Mouse (Mus musculus): ENCODE measurements around the gene Mical2. TPM values are rescaled to one million over a fixed set of nuclear protein-coding genes. Genes with fewer than 3 reads are reported as not detected.

The Mical2 gene
- polyA plus RNA-seq, 1 experiment from 2014 or later = 128 TPM

DNA sequence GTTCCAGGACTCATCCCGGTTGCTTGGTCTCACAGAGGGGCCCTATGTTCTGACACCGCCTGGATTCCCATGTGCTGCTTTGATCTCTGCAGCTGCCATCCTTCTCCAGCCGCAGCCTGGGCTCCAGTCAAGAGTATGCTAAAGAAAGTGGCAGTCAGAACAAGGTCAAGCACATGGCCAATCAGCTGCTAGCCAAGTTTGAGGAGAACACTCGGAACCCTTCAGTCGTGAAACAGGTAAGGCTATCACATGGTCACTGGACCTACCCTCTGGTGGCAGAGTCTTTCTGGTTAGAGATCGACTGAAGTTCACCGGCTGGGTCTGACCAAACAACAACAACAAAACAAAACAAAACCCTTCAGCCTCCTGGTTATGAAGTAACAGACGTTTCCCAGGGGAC is 106.1 kb downstream of the Mical2 start:
- WGBS = 60% methylated on average over 8 of the region's 8 CpGs
- H3K27ac ChIP-seq (ENCODE audit: low read length) = peak overlapping the region; percentile 33
- no peaks in the 10 kb centered on the region for H3K27me3 ChIP-seq (ENCODE audit: control insufficient read depth, insufficient read depth, low read length)
- no peak overlapping the region for H3K9ac ChIP-seq (ENCODE audit: low read length)
- no peak overlapping the region for H3K4me3 ChIP-seq (ENCODE audit: low read length)
- peaks cover 22% of the 10 kb centered on the region for H3K4me1 ChIP-seq (ENCODE audit: control insufficient read depth, insufficient read depth, low read length)
- no peak for ATAC-seq (replicated peaks; ENCODE audit: extremely low read depth, insufficient read depth, low FRiP score)
- H3K4me2 ChIP-seq (ENCODE audit: low read depth, low read length) = no peak overlapping the region
- no peaks in the 10 kb centered on the region for H3K9me3 ChIP-seq (replicated peaks; ENCODE audit: control insufficient read depth, low read length)
- H3K36me3 ChIP-seq (ENCODE audit: control insufficient read depth, insufficient read depth) = peaks cover 66% of the 10 kb centered on the region

DNA sequence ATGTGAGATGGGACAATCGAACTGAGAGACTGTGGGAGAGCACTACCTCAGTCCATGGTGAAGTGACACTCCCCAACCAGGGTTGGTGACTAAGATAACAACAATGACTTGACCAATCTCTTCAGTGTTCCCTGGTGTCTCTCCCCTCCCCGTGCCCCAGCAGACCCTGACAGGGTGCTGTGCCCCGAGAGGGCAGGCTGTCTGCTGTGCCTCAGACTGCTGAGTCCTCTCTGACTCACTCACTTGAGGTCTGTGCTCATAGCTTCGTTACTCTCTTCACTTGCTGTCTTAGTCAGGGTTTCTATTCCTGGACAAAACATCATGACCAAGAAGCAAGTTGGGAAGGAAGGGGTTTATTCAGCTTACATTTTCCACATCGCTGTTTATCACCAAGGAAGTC is 106.8 kb downstream of the Mical2 start:
- Histone ChIP-seq H3K9me3 (replicated peaks; ENCODE audit: control insufficient read depth, low read length) (no peaks in the 10 kb centered on the region), H3K27ac (ENCODE audit: low read length) (peak overlapping the region; percentile 20; the same call in 1 of the 2 replicates), H3K27me3 (ENCODE audit: control insufficient read depth, insufficient read depth, low read length) (no peaks in the 10 kb centered on the region), H3K4me1 (ENCODE audit: control insufficient read depth, insufficient read depth, low read length) (peaks cover 22% of the 10 kb centered on the region), H3K4me2 (ENCODE audit: low read depth, low read length) (no peak overlapping the region), H3K4me3 (ENCODE audit: low read length) (no peak overlapping the region), H3K36me3 (ENCODE audit: control insufficient read depth, insufficient read depth) (peaks cover 70% of the 10 kb centered on the region), H3K9ac (ENCODE audit: low read length) (no peak overlapping the region)
- WGBS = 57% methylated on average over 5 of the region's 5 CpGs
- no peak for ATAC-seq (replicated peaks; ENCODE audit: extremely low read depth, insufficient read depth, low FRiP score)

DNA sequence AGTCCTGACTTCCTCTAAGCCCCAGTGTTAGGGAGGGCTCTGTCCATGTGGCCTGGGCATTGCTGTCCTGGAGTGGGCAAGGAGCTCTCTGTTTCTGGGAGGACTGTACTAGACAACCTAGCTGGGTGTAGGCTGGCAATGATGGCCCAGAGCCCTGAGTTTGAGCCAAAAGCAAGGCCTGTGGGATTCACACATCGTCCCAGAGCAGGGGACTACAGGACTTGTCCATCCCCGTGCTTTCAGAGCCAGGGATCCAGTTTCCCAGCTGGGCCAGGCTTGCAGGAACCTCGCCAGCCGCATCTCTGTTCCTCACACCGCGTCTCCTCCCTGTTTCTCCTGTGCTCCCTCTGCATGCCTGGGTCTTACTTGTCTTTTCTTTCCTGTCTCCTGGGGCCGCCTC is 107.7 kb downstream of the Mical2 start:
- Histone ChIP-seq H3K4me1 (ENCODE audit: control insufficient read depth, insufficient read depth, low read length) (peaks cover 22% of the 10 kb centered on the region), H3K36me3 (ENCODE audit: control insufficient read depth, insufficient read depth) (peaks cover 66% of the 10 kb centered on the region), H3K9ac (ENCODE audit: low read length) (no peak overlapping the region), H3K27ac (ENCODE audit: low read length) (no peak overlapping the region), H3K9me3 (replicated peaks; ENCODE audit: control insufficient read depth, low read length) (no peaks in the 10 kb centered on the region), H3K4me3 (ENCODE audit: low read length) (no peak overlapping the region), H3K4me2 (ENCODE audit: low read depth, low read length) (no peak overlapping the region), H3K27me3 (ENCODE audit: control insufficient read depth, insufficient read depth, low read length) (no peaks in the 10 kb centered on the region)
- WGBS = 81% methylated on average over 7 of the region's 7 CpGs
- no peak for ATAC-seq (replicated peaks; ENCODE audit: extremely low read depth, insufficient read depth, low FRiP score)

DNA sequence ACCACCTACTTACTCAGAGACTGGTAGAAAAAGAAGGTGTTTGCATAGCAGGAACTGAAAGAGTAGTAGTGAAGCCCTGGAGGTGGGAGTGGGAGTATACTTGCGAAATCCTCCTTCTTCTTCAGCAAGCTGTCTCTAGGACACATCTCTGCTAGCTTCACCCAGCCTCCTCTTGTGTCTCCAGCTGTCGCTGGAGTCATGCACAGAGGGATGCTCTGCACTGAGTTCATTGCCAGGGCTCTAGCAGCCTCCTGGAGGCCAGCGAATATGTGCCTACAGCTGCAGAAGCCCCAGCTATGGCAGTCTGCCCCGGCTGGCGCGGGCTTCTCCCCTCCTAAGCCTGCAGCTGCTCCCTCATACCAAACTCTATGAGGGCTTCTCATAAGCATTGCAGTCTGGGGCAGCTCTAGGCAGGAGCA is 110.6 kb downstream of the Mical2 start:
- H3K4me2 ChIP-seq (ENCODE audit: low read depth, low read length) = no peak overlapping the region
- 63% methylated on average over 6 of the region's 6 CpGs for WGBS
- H3K4me3 ChIP-seq (ENCODE audit: low read length) = no peak overlapping the region
- H3K36me3 ChIP-seq (ENCODE audit: control insufficient read depth, insufficient read depth) = peaks cover 55% of the 10 kb centered on the region
- H3K27ac ChIP-seq (ENCODE audit: low read length) = peak overlapping the region; percentile 50
- 0 out of 2 replicates have a peak overlapping the region, but pooled peaks have one; percentile 27 for H3K9ac ChIP-seq (ENCODE audit: low read length)
- H3K9me3 ChIP-seq (replicated peaks; ENCODE audit: control insufficient read depth, low read length) = no peaks in the 10 kb centered on the region
- H3K27me3 ChIP-seq (ENCODE audit: control insufficient read depth, insufficient read depth, low read length) = no peaks in the 10 kb centered on the region
- H3K4me1 ChIP-seq (ENCODE audit: control insufficient read depth, insufficient read depth, low read length) = peaks cover 27% of the 10 kb centered on the region
- 0 out of 2 replicates have a peak, but pooled peaks have one; percentile 15 for ATAC-seq (replicated peaks; ENCODE audit: extremely low read depth, insufficient read depth, low FRiP score)

DNA sequence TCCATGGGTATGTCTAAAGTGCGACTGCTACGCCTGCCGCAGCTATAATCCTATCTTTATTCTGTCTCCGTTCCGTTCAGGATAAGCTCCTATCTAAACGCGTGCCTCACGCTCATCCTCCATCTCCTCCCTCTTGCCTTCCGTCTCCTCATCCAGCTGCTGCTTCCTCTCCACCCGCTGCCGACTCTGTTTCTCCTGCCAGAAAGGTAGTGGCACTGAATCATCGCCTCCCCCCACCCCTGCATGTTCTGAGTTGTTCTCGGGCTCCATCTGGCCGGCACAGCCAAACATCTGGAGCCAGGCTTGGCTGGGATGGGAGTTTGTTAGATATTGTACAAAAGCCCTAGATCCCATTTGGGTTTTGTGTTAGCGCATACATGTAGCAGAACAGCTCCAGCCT is 111.1 kb downstream of the Mical2 start:
- H3K4me3 ChIP-seq (ENCODE audit: low read length) = no peak overlapping the region
- H3K36me3 ChIP-seq (ENCODE audit: control insufficient read depth, insufficient read depth) = peaks cover 54% of the 10 kb centered on the region
- no peak overlapping the region for H3K9ac ChIP-seq (ENCODE audit: low read length)
- H3K4me1 ChIP-seq (ENCODE audit: control insufficient read depth, insufficient read depth, low read length) = peaks cover 22% of the 10 kb centered on the region
- H3K4me2 ChIP-seq (ENCODE audit: low read depth, low read length) = no peak overlapping the region
- peak overlapping the region; percentile 50 for H3K27ac ChIP-seq (ENCODE audit: low read length)
- 0 out of 2 replicates have a peak, but pooled peaks have one; percentile 21 for ATAC-seq (replicated peaks; ENCODE audit: extremely low read depth, insufficient read depth, low FRiP score)
- H3K9me3 ChIP-seq (replicated peaks; ENCODE audit: control insufficient read depth, low read length) = no peaks in the 10 kb centered on the region
- WGBS = 60% methylated on average over 15 of the region's 15 CpGs
- no peaks in the 10 kb centered on the region for H3K27me3 ChIP-seq (ENCODE audit: control insufficient read depth, insufficient read depth, low read length)

DNA sequence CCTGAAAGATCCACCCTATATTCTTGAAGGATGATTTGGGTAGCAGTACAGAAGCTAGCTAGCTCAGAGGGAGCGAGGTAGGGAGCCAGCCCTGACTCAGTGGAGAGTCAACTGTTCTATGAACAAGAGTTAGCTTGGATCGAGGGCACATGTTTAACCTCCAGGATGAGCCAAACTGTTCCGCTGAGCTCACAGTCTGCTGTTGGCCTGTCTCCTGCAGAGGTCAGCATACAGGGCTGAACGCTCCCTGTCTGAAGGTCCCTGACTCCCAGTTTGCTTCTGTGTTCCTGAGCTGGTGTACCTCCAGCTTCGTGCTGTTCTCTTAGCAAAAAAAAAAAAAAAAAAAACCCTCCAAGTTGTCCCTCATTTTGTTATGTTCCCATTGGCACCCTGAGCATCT is 112.1 kb downstream of the Mical2 start:
- Histone ChIP-seq H3K27me3 (ENCODE audit: control insufficient read depth, insufficient read depth, low read length) (no peaks in the 10 kb centered on the region), H3K4me2 (ENCODE audit: low read depth, low read length) (no peak overlapping the region), H3K4me1 (ENCODE audit: control insufficient read depth, insufficient read depth, low read length) (peaks cover 15% of the 10 kb centered on the region), H3K36me3 (ENCODE audit: control insufficient read depth, insufficient read depth) (peaks cover 49% of the 10 kb centered on the region), H3K9ac (ENCODE audit: low read length) (no peak overlapping the region), H3K9me3 (replicated peaks; ENCODE audit: control insufficient read depth, low read length) (no peaks in the 10 kb centered on the region), H3K27ac (ENCODE audit: low read length) (no peak overlapping the region), H3K4me3 (ENCODE audit: low read length) (no peak overlapping the region)
- ATAC-seq (replicated peaks; ENCODE audit: extremely low read depth, insufficient read depth, low FRiP score) = no peak
- 79% methylated on average over 5 of the region's 5 CpGs for WGBS

DNA sequence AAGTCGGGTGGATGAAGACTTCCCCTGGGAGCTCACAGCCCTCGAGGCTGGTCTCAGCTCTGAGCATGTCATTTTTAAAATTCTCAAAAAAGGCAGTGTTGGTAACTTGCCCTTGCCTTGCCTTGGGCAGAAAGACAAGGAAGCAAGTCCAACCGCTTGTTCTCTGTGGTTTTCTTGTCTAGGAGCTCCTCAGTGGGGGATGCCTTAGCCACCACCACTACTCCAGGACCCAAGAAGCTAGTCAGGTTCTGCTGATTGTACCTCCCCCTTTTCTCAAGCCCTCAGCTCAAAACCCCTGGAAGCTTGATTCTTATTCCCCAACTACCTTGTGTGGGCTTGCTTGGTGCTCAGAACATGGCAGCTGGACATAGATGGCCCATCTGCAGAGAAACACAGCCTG is 115.4 kb downstream of the Mical2 start:
- Histone ChIP-seq H3K27ac (ENCODE audit: low read length) (peak overlapping the region; percentile 46; the same call in 1 of the 2 replicates), H3K4me2 (ENCODE audit: low read depth, low read length) (no peak overlapping the region), H3K4me3 (ENCODE audit: low read length) (no peak overlapping the region), H3K27me3 (ENCODE audit: control insufficient read depth, insufficient read depth, low read length) (no peaks in the 10 kb centered on the region), H3K4me1 (ENCODE audit: control insufficient read depth, insufficient read depth, low read length) (peaks cover 14% of the 10 kb centered on the region), H3K36me3 (ENCODE audit: control insufficient read depth, insufficient read depth) (peaks cover 52% of the 10 kb centered on the region), H3K9ac (ENCODE audit: low read length) (no peak overlapping the region), H3K9me3 (replicated peaks; ENCODE audit: control insufficient read depth, low read length) (no peaks in the 10 kb centered on the region)
- 43% methylated on average over 3 of the region's 3 CpGs for WGBS
- no peak for ATAC-seq (replicated peaks; ENCODE audit: extremely low read depth, insufficient read depth, low FRiP score)

DNA sequence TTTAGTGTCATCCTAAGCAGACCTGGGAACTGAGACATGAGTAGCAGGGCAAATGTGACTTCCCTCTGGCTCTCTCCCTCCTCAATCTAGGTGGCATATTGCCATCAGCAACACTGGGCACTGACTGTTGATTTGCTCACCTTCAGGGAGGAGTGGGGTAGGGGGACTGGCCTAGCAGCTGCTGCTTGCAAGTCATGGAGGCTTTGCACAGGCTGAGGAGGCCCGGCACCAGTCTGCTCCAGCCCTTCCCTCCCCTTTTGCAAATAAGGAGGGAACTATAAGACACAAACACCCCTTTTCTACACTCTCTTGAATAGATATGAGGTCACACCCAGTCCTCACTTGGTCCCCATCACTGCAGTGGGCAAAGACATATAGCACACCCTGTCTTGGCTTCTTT is 120.0 kb downstream of the Mical2 start:
- no peaks in the 10 kb centered on the region for H3K9me3 ChIP-seq (replicated peaks; ENCODE audit: control insufficient read depth, low read length)
- H3K36me3 ChIP-seq (ENCODE audit: control insufficient read depth, insufficient read depth) = peaks cover 64% of the 10 kb centered on the region
- H3K4me3 ChIP-seq (ENCODE audit: low read length) = no peak overlapping the region
- no peak overlapping the region for H3K9ac ChIP-seq (ENCODE audit: low read length)
- no peak overlapping the region for H3K4me2 ChIP-seq (ENCODE audit: low read depth, low read length)
- WGBS = 67% methylated on average over 1 of the region's 1 CpGs
- peaks cover 3% of the 10 kb centered on the region for H3K4me1 ChIP-seq (ENCODE audit: control insufficient read depth, insufficient read depth, low read length)
- H3K27ac ChIP-seq (ENCODE audit: low read length) = no peak overlapping the region; the same call in 1 of the 2 replicates
- ATAC-seq (replicated peaks; ENCODE audit: extremely low read depth, insufficient read depth, low FRiP score) = no peak
- no peaks in the 10 kb centered on the region for H3K27me3 ChIP-seq (ENCODE audit: control insufficient read depth, insufficient read depth, low read length)

DNA sequence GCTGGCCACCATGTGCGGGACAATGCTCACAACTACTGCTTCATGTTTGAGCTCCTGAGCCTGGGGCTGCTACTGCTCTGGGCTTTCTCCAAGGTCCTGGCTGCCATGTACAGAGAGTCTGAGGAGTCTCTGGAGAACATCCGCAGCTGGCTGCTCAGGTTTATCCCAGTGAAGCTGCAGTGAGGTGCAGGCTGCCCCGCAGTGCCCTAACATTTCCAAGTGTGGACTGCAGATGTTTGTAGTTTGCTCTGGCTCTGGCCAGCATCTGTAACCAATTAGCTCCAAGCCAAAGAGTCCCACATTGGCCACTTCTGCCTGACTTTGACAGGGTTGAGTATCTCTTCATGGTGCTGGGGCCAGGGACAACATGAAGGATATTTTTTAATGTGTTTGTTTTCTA is 125.9 kb downstream of the Mical2 start:
- Histone ChIP-seq H3K4me2 (ENCODE audit: low read depth, low read length) (no peak overlapping the region), H3K4me3 (ENCODE audit: low read length) (no peak overlapping the region), H3K9me3 (replicated peaks; ENCODE audit: control insufficient read depth, low read length) (no peaks in the 10 kb centered on the region), H3K27me3 (ENCODE audit: control insufficient read depth, insufficient read depth, low read length) (no peaks in the 10 kb centered on the region), H3K4me1 (ENCODE audit: control insufficient read depth, insufficient read depth, low read length) (peaks cover 40% of the 10 kb centered on the region), H3K27ac (ENCODE audit: low read length) (no peak overlapping the region), H3K9ac (ENCODE audit: low read length) (no peak overlapping the region), H3K36me3 (ENCODE audit: control insufficient read depth, insufficient read depth) (peaks cover 58% of the 10 kb centered on the region)
- WGBS = 75% methylated on average over 3 of the region's 3 CpGs
- ATAC-seq (replicated peaks; ENCODE audit: extremely low read depth, insufficient read depth, low FRiP score) = no peak

Measured in heart, embryonic 16.5 days (tissue).